Mouse (Mus musculus): ENCODE data around the gene Rasgef1b.

DNA sequence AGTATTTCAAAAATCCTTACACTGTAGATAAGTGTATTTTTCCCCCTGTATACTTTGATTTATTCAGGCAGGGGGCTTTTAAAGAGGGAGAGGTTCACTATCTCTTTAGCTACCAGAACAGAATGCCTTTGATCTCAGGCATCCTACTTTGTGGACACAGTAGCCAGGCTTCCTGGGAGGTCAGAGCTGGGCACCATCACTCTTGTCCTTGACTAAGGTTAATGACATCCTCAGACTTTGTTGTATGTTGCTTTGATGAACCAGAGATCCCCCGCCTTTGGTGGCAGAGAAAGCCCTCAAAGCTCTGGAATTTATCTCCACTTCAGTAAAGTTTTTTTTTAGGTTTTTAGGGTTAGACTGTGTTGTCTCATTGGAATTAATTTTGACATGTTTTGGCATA, 343.8 kb downstream of the Rasgef1b start:
- TF ChIP-seq CTCF (IDR thresholded peaks at IDR 0.05; ENCODE audit: extremely low read depth, insufficient read depth, low read length): no peak
- no peak for TF ChIP-seq POLR2A (IDR thresholded peaks at IDR 0.05; ENCODE audit: extremely low read depth, insufficient read depth, low read length)

All from cortical plate, adult 2 months (tissue).